Mouse (Mus musculus) forebrain, postnatal 0 days (tissue): ENCODE results near the gene Mmp28. TPM values are rescaled to one million over a fixed set of nuclear protein-coding genes. Genes with fewer than 3 reads are reported as not detected.

ENCODE experiments used
- ATAC-seq: fragments of 200-750 bp; cut with Nextera tagmentation; 2 replicates; pipeline ENCODE4 v1.8.0; 2017; ENCODE audit warnings: mild to moderate bottlenecking, moderate library complexity
- DNase-seq: peaks from one replicate; pipeline ENCODE4 v3.0.0-alpha.2; 2015
- H3K27ac ChIP-seq: fragments of 300-500 bp; sonication (generic); 2 replicates; pipeline ENCODE4 v1.5.1; 2014; ENCODE audit warnings: low read depth, mild to moderate bottlenecking, antibody characterized with exemption, low read length, moderate library complexity, mixed read lengths
- H3K27me3 ChIP-seq: fragments of 300-500 bp; sonication (generic); 2 replicates; pipeline ENCODE4 v1.6.1; 2014; ENCODE audit warnings: mild to moderate bottlenecking, low read length, mixed read lengths; ENCODE audit not compliant: insufficient read depth
- H3K36me3 ChIP-seq: fragments of 300-500 bp; sonication (generic); 2 replicates; pipeline ENCODE4 v1.6.1; 2014; ENCODE audit warnings: mild to moderate bottlenecking, moderate library complexity; ENCODE audit not compliant: insufficient read depth
- H3K4me1 ChIP-seq: fragments of 300-500 bp; sonication (generic); 2 replicates; pipeline ENCODE4 v1.6.1; 2014; ENCODE audit warnings: antibody characterized with exemption; ENCODE audit not compliant: insufficient read depth
- H3K4me2 ChIP-seq: fragments of 300-500 bp; sonication (generic); 2 replicates; pipeline ENCODE4 v1.6.1; 2014; ENCODE audit warnings: low read depth, mild to moderate bottlenecking, moderate library complexity
- H3K4me3 ChIP-seq: fragments of 300-500 bp; sonication (generic); 2 replicates; pipeline ENCODE4 v1.5.1; 2014; ENCODE audit warnings: low read depth, low read length, mixed read lengths
- H3K9ac ChIP-seq: fragments of 300-500 bp; sonication (generic); 2 replicates; pipeline ENCODE4 v1.6.1; 2014; ENCODE audit warnings: mild to moderate bottlenecking
- H3K9me3 ChIP-seq: fragments of 300-500 bp; sonication (generic); 2 replicates; pipeline ENCODE4 v1.6.1; 2016; ENCODE audit warnings: low read length
- CTCF ChIP-seq: sonication (generic); IDR thresholded peaks from 2 replicates; pipeline ENCODE4 v1.5.1; 2016; ENCODE audit warnings: antibody characterized with exemption, control low read depth, low read depth
- WGBS: fragments of 180-500 bp; shearing (Covaris S2); extraction: QIAGEN DNeasy Blood & Tissue Kit; methylation state at CpG from one replicate; pipeline ENCODE4 v1.1.7; 2014; 5-methylcytosine and 5-hydroxymethylcytosine counted together
- polyA plus RNA-seq: library from polyadenylated mRNA; unstranded; fragments of >200 nt; fragmentation: Nextera tagmentation; extraction: Ambion mirVana; gene quantifications from 2 replicates; pipeline ENCODE4 v1.2.1, GENCODE M21; 2015
- total RNA-seq: library from RNA; depleted of rRNA; stranded (reverse); fragments of >200 nt; gene quantifications from 2 replicates; pipeline ENCODE4 v1.2.3, GENCODE M21; 2014; rRNA removed

The Mmp28 gene
- total RNA-seq: 2.5 and 5.6 TPM in 2 replicates
- 0.97 and 1.1 TPM in 2 replicates for polyA plus RNA-seq

DNA sequence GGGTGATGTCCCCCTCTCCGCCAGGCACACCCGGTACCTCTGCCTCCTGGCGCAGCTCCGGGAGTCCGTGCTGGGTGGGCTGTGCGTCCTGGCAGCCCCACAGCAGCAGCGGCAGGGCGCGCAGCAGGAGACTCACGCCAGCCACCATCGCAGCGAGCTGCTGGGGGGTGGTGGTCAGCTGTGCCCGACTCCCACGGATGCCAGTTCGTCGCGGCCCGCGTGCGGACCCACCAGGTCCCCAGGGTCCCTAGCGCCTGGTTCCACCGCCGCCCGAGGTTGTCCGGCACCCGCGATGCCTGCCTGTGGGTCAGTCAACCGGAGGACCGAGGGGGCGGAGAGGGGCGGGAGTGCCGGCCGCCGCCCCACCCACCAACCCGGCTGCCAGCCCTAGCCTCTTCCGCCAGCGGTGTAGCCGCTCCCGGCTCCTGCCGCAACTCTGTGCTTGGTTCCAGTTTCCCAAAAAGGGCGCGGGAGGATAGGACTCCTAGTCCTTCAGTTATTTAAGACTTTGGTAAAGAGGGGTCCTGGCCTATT is at the start of gene Mmp28:
Mmp28 (minus strand) TSS at position 361 of the 534 bp plus-strand sequence.
- peak within 1 kb of the TSS; percentile 65 for H3K4me2 ChIP-seq
- H3K27ac ChIP-seq: no peak within 1 kb of the TSS
- DNase-seq (no peak), ATAC-seq (peak; percentile 23; the same call in 1 of the 2 replicates)
- H3K4me1 ChIP-seq: no peaks in the 10 kb centered on the region
- peak within 1 kb of the TSS; percentile 38 for H3K4me3 ChIP-seq
- H3K9me3 ChIP-seq: no peaks in the 10 kb centered on the region
- no peak for TF ChIP-seq CTCF
- H3K9ac ChIP-seq: peak within 1 kb of the TSS; percentile 45
- no peaks in the 10 kb centered on the region for H3K36me3 ChIP-seq
- peaks cover 23% of the 10 kb centered on the region for H3K27me3 ChIP-seq
- 3% methylated on average over 42 of the region's 42 CpGs for WGBS

DNA sequence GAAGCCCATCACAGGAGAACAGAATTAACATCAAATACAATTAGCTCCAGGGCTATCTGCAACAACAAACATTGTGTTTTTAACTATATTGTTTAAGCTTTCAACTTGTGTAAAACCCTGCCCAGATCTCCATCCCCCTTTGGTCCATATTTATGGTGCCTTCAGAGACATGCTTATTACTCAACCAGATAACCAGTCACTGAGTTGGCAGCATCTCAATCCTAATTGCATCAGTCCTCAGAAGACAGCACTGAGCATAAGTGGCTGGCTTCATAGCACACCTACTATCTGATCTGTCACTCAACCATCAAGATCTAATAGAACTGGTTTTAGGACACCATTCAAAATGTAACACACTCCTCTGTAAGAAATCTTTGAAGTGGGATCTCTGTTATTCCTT is 46.6 kb upstream of the Mmp28 start:
- no peak for DNase-seq
- H3K27me3 ChIP-seq: no peaks in the 10 kb centered on the region
- no peaks in the 10 kb centered on the region for H3K4me1 ChIP-seq
- no peaks in the 10 kb centered on the region for H3K9me3 ChIP-seq
- H3K4me2 ChIP-seq: no peak overlapping the region
- no peak for ATAC-seq
- no peak overlapping the region for H3K9ac ChIP-seq
- TF ChIP-seq CTCF: no peak
- peaks cover 20% of the 10 kb centered on the region for H3K36me3 ChIP-seq
- no peak overlapping the region for H3K4me3 ChIP-seq
- H3K27ac ChIP-seq: no peak overlapping the region

DNA sequence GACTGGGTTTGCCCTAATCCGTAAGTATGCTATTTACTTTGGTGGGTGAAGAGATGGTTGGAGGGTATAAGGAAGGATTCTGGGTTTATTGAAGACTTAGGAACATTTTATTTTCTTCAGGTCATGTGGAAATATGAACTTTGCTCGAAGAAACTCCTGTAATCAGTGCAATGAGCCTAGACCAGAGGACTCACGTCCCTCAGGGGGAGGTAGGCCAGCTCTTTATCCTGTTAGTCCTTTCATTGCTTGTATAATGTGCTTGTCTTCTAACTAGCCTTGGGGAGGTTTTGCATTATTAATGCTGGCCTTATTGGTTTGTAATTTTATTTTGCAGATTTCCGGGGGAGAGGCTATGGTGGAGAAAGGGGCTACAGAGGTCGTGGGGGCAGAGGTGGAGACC is 41.4 kb upstream of the Mmp28 start:
- Histone ChIP-seq H3K36me3 (peaks cover 45% of the 10 kb centered on the region), H3K27ac (no peak overlapping the region), H3K4me3 (no peak overlapping the region), H3K4me2 (no peak overlapping the region), H3K27me3 (no peaks in the 10 kb centered on the region), H3K4me1 (no peaks in the 10 kb centered on the region), H3K9ac (no peak overlapping the region), H3K9me3 (no peaks in the 10 kb centered on the region)
- ATAC-seq: no peak
- 95% methylated on average over 5 of the region's 5 CpGs for WGBS
- no peak for TF ChIP-seq CTCF
- no peak for DNase-seq

DNA sequence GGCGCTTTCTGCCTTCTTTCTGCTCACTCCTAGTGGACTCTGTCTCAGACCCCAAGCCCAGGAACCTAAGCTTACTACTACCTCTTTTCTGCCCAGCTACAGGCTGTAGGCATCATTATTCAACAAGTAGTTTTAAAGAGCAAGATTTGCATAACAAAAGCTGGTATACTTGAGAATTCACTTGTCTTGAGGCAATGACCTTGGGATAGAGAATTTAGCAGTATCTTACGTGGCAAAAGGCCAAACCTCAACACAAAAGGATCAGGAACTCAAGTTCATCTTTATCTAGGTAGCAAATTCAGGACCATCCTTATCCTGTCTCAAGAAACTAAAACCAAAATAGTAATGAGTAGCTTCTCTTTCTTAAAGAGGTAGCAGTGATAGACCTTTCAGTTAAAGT is 32.7 kb upstream of the Mmp28 start:
- H3K27me3 ChIP-seq: no peaks in the 10 kb centered on the region
- H3K4me3 ChIP-seq: no peak overlapping the region
- H3K9ac ChIP-seq: no peak overlapping the region
- H3K9me3 ChIP-seq: no peaks in the 10 kb centered on the region
- H3K36me3 ChIP-seq: peaks cover 7% of the 10 kb centered on the region; the same call in 1 of the 2 replicates
- ATAC-seq: no peak
- H3K4me2 ChIP-seq: no peak overlapping the region
- WGBS: 48% methylated on average over 2 of the region's 2 CpGs
- TF ChIP-seq CTCF: no peak
- H3K27ac ChIP-seq: no peak overlapping the region
- no peak for DNase-seq
- H3K4me1 ChIP-seq: no peaks in the 10 kb centered on the region

- 91% methylated on average over 4 of the region's 4 CpGs for WGBS
- ATAC-seq (no peak), DNase-seq (no peak)
- no peak overlapping the region for H3K4me3 ChIP-seq
- no peak overlapping the region for H3K9ac ChIP-seq
- H3K4me1 ChIP-seq: no peaks in the 10 kb centered on the region
- H3K36me3 ChIP-seq: peaks cover 8% of the 10 kb centered on the region; the same call in 1 of the 2 replicates
- TF ChIP-seq CTCF: peak; percentile 30; the same call in 1 of the 2 replicates
- no peaks in the 10 kb centered on the region for H3K27me3 ChIP-seq
- no peak overlapping the region for H3K4me2 ChIP-seq
- H3K9me3 ChIP-seq: no peaks in the 10 kb centered on the region
- no peak overlapping the region for H3K27ac ChIP-seq
These were observed 28.6 kb upstream of the Mmp28 start for GRCm38 (mm10) chr11:83491488-83491887.

GRCm38 (mm10) chr11:83473235-83474016 is 10.6 kb upstream of the Mmp28 start:
- Histone ChIP-seq H3K4me1 (peaks cover 9% of the 10 kb centered on the region; the same call in 1 of the 2 replicates), H3K4me2 (peak overlapping the region; percentile 89), H3K4me3 (peak overlapping the region; percentile 79), H3K9ac (peak overlapping the region; percentile 82), H3K27ac (peak overlapping the region; percentile 99), H3K27me3 (no peaks in the 10 kb centered on the region), H3K9me3 (no peaks in the 10 kb centered on the region), H3K36me3 (no peaks in the 10 kb centered on the region)
- peak; percentile 84 for ATAC-seq
- WGBS: under 1% methylated on average over 45 of the region's 52 CpGs
- no peak for TF ChIP-seq CTCF
- DNase-seq: peak; percentile 29
